Mouse (Mus musculus): ENCODE data around the gene Aldh4a1.

Gene Aldh4a1

GRCm38 (mm10) chr4:139590446-139590845 is 32.2 kb upstream of the Aldh4a1 start:
- no peak for DNase-seq (ENCODE audit: low spot score)

- no peak for DNase-seq (ENCODE audit: low spot score)
Observed at GRCm38 (mm10) chr4:139592895-139593294, 29.8 kb upstream of the Aldh4a1 start.

- DNase-seq (ENCODE audit: low spot score) = no peak
Observed at GRCm38 (mm10) chr4:139593383-139593782, 29.3 kb upstream of the Aldh4a1 start.

- no peak for DNase-seq (ENCODE audit: low spot score)
Observed at GRCm38 (mm10) chr4:139594062-139594461, 28.6 kb upstream of the Aldh4a1 start.

GRCm38 (mm10) chr4:139596715-139597114 is 26.0 kb upstream of the Aldh4a1 start:
- DNase-seq (ENCODE audit: low spot score) = no peak

- no peak for DNase-seq (ENCODE audit: low spot score)
Observed at GRCm38 (mm10) chr4:139597286-139598284, 25.1 kb upstream of the Aldh4a1 start.

- no peak for DNase-seq (ENCODE audit: low spot score)
Observed at GRCm38 (mm10) chr4:139598356-139598755, 24.3 kb upstream of the Aldh4a1 start.

- peak; percentile 95 for DNase-seq (ENCODE audit: low spot score)
Observed at GRCm38 (mm10) chr4:139598950-139599518, 23.6 kb upstream of the Aldh4a1 start.

GRCm38 (mm10) chr4:139601519-139602356 is 20.9 kb upstream of the Aldh4a1 start:
- DNase-seq (ENCODE audit: low spot score) = no peak

GRCm38 (mm10) chr4:139602357-139603244 is 20.1 kb upstream of the Aldh4a1 start, which contains the start of gene Gm21969:
TSS of gene Gm21969 (plus strand) at chr4:139603186.
- DNase-seq (ENCODE audit: low spot score) = no peak

- DNase-seq (ENCODE audit: low spot score) = no peak
Observed at GRCm38 (mm10) chr4:139605216-139605615, 17.4 kb upstream of the Aldh4a1 start.

GRCm38 (mm10) chr4:139606732-139607131 is 15.9 kb upstream of the Aldh4a1 start:
- no peak for DNase-seq (ENCODE audit: low spot score)

GRCm38 (mm10) chr4:139608975-139609374 is 13.7 kb upstream of the Aldh4a1 start:
- DNase-seq (ENCODE audit: low spot score) = no peak

GRCm38 (mm10) chr4:139610954-139611353 is 11.7 kb upstream of the Aldh4a1 start:
- no peak for DNase-seq (ENCODE audit: low spot score)

- peak; percentile 67 for DNase-seq (ENCODE audit: low spot score)
Observed at GRCm38 (mm10) chr4:139611542-139611953, 11.1 kb upstream of the Aldh4a1 start.

GRCm38 (mm10) chr4:139614524-139615260 is 8.0 kb upstream of the Aldh4a1 start:
- no peak for DNase-seq (ENCODE audit: low spot score)

GRCm38 (mm10) chr4:139616276-139617000 is 6.2 kb upstream of the Aldh4a1 start:
- DNase-seq (ENCODE audit: low spot score) = peak; percentile 58

- no peak for DNase-seq (ENCODE audit: low spot score)
Observed at GRCm38 (mm10) chr4:139617001-139617364, 5.7 kb upstream of the Aldh4a1 start.

GRCm38 (mm10) chr4:139619765-139620164 is 2.9 kb upstream of the Aldh4a1 start:
- no peak for DNase-seq (ENCODE audit: low spot score)

All from yolk sac, embryonic 10.5 days (tissue).